Mouse (Mus musculus) urinary bladder, postnatal 4 days (tissue): ENCODE measurements around the gene Ivd.

Source experiments
- DNase-seq, 2 experiments: peaks; one replicate each; pipeline ENCODE4 v3.0.0; 2021 to 2022; ENCODE audit warnings: low spot score in 2 of 2

The Ivd gene

GRCm38 (mm10) chr2:118881956-118882355 is 20.2 kb downstream of the Ivd start:
- DNase-seq = no peak

- peak; percentile 81 to 90 for DNase-seq
Measured at GRCm38 (mm10) chr2:118882840-118883679, 21.3 kb downstream of the Ivd start.

- no peak for DNase-seq
Measured at GRCm38 (mm10) chr2:118887440-118887839, 25.7 kb downstream of the Ivd start.

- DNase-seq = no peak
Measured at GRCm38 (mm10) chr2:118887845-118888548, 26.2 kb downstream of the Ivd start.

GRCm38 (mm10) chr2:118891173-118891572 is 29.4 kb downstream of the Ivd start:
- DNase-seq = no peak

GRCm38 (mm10) chr2:118895990-118896913 is 34.5 kb downstream of the Ivd start:
- DNase-seq = no peak

GRCm38 (mm10) chr2:118896914-118897291 is 35.1 kb downstream of the Ivd start:
- no peak for DNase-seq

- DNase-seq = no peak
Measured at GRCm38 (mm10) chr2:118897392-118897791, 35.6 kb downstream of the Ivd start.

- no peak for DNase-seq
Measured at GRCm38 (mm10) chr2:118897808-118898207, 36.1 kb downstream of the Ivd start.

- no peak for DNase-seq
Measured at GRCm38 (mm10) chr2:118898771-118899170, 37.0 kb downstream of the Ivd start.

- DNase-seq = no peak
Measured at GRCm38 (mm10) chr2:118899306-118899705, 37.6 kb downstream of the Ivd start.

GRCm38 (mm10) chr2:118899981-118900825 is 38.4 kb downstream of the Ivd start, which contains the start of gene Bahd1:
TSS of gene Bahd1 (plus strand) at chr2:118900377.
- no peak for DNase-seq

GRCm38 (mm10) chr2:118900826-118901140 is 39.0 kb downstream of the Ivd start:
- no peak for DNase-seq

GRCm38 (mm10) chr2:118901175-118902031 is 39.6 kb downstream of the Ivd start:
- DNase-seq = peak; percentile 96 to 98

GRCm38 (mm10) chr2:118902051-118903025 is 40.6 kb downstream of the Ivd start:
- peak in 1 of 2 experiments; percentile 44 for DNase-seq

- no peak for DNase-seq
Measured at GRCm38 (mm10) chr2:118903333-118903741, 41.6 kb downstream of the Ivd start.

GRCm38 (mm10) chr2:118905433-118906117 is 43.8 kb downstream of the Ivd start:
- no peak for DNase-seq

- no peak for DNase-seq
Measured at GRCm38 (mm10) chr2:118906118-118906492, 44.4 kb downstream of the Ivd start.
